Mouse (Mus musculus): ENCODE measurements around the gene Pard3b. TPM values are rescaled to one million over a fixed set of nuclear protein-coding genes. Genes with fewer than 3 reads are reported as not detected.
A peak's percentile ranks its signal among the peaks of the same experiment; 100 is the strongest.

Gene Pard3b
- polyA plus RNA-seq, 1 experiment from 2014 or later, result 25.5 TPM

DNA sequence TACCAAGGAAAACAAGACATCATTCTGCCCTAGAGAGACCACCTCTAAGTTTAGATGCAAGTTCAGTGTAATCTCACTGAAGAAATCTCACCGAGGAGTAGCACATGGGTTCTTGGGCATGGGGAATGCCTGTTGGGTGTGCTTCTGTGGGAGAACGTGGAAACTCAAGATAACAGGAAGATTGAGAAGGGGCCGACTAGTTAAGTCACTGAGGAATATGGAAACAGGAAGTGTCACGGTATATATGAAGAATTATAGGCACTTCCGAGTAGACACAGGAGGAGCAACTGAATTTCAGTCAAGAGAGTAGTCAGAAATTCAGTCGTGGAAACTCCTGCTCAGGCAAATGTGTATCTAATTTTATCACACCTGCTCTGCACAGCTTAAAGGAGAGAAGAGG is 644.2 kb downstream of the Pard3b start:
- no peaks in the 10 kb centered on the region for H3K4me1 ChIP-seq

DNA sequence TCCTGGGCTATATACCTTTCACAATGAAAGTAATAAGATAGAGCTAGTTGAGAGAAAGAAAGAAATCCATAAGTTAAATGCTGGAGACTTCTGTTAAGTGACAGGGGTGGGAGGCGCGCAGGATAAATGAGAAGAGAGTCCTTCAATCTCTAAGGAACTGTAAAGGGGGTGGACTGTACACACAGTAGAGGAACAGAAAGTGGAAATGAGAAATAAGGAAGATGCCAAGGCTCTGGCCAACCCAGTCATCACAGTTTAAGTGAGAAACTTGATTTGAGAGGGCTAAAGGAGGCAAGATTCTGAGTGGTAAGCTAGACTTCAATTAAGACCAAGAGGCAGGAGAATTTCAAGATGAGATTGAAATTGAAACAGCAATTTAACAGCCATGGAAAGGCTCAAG is 645.0 kb downstream of the Pard3b start:
- 98% methylated on average over 2 of the region's 2 CpGs for WGBS
- Histone ChIP-seq H3K36me3 (no peaks in the 10 kb centered on the region), H3K9me3 (no peaks in the 10 kb centered on the region), H3K27me3 (no peaks in the 10 kb centered on the region), H3K4me1 (no peaks in the 10 kb centered on the region), H3K4me3 (no peak overlapping the region), H3K27ac (no peak overlapping the region), H3K9ac (no peak overlapping the region), H3K4me2 (replicated peaks) (no peak overlapping the region)
- no peak for ATAC-seq (ENCODE audit: insufficient number of reproducible peaks, insufficient read depth, low FRiP score, low TSS enrichment)

More for the DNA sequence above, 644.2 kb downstream of the Pard3b start:
- Histone ChIP-seq H3K9me3 (no peaks in the 10 kb centered on the region), H3K36me3 (no peaks in the 10 kb centered on the region), H3K4me3 (no peak overlapping the region), H3K9ac (no peak overlapping the region), H3K4me2 (replicated peaks) (no peak overlapping the region), H3K27me3 (no peaks in the 10 kb centered on the region), H3K27ac (no peak overlapping the region)
- no peak for ATAC-seq (ENCODE audit: insufficient number of reproducible peaks, insufficient read depth, low FRiP score, low TSS enrichment)
- 76% methylated on average over 6 of the region's 6 CpGs for WGBS

DNA sequence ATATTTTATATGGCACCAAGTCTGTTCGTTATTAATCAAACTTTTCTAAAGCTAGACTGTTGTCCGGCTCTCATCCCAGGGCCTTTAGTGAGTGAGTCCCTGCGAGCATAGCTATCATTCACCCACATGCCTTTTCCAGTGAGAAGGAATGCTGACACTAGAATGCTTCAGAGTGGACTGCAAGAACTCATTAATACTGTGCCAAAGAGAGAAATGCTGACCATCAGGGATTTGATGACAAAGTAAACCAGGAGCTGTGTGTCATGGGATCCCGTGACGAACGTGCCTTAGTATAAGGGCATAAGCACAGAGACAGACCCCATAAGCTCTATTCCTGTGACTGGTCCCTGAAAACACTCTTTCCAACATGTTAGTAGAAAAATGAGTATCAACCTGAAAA is 670.8 kb downstream of the Pard3b start:
- no peaks in the 10 kb centered on the region for H3K9me3 ChIP-seq
- H3K27ac ChIP-seq, result no peak overlapping the region
- WGBS, result 79% methylated on average over 6 of the region's 6 CpGs
- no peaks in the 10 kb centered on the region for H3K27me3 ChIP-seq
- no peaks in the 10 kb centered on the region for H3K4me1 ChIP-seq
- no peak overlapping the region for H3K4me2 ChIP-seq (replicated peaks)
- no peak for ATAC-seq (ENCODE audit: insufficient number of reproducible peaks, insufficient read depth, low FRiP score, low TSS enrichment)
- no peak overlapping the region for H3K4me3 ChIP-seq
- no peaks in the 10 kb centered on the region for H3K36me3 ChIP-seq
- H3K9ac ChIP-seq, result no peak overlapping the region

DNA sequence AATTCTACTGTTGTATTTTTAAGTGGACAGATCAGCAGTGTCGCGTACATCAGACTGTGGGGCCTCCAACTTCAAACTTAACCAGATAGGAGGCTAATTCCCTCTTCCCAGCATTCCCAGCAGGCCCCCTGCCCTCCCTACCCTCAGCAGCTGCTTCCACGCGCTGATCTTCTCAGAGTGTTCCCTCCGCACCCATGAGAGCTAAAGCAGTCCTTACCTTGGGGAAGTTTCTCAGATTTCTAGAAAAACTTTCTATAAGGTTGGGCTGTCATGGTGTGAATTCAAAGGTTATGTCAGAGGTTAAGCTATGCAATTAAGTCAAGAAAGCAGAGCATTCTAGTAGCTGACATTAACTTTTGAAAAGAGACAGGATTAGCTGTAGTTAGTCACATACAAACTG is 686.6 kb downstream of the Pard3b start:
- ATAC-seq (ENCODE audit: insufficient number of reproducible peaks, insufficient read depth, low FRiP score, low TSS enrichment), result no peak
- no peak overlapping the region for H3K27ac ChIP-seq

DNA sequence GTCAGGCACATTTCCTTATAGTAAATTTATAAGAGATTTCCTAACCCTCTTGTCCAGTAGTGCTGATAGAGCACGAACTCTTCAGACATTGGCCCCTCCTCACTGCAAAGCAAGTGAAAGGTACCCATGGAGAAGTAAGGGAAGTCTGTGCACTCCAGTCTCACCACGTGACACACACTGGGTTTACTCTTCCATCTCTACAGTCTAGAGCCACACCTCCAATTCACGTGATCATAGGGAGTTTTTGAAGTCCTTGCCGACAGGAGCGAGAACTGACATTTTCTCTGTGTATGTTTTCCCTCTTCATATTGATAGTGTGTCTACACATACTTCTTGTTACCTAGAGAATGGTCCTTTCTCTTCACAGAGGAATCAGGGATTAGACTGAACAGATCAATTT is 689.1 kb downstream of the Pard3b start:
- Histone ChIP-seq H3K27ac (no peak overlapping the region), H3K4me2 (replicated peaks) (no peak overlapping the region), H3K4me1 (peaks cover 4% of the 10 kb centered on the region; the same call in 1 of the 2 replicates), H3K27me3 (no peaks in the 10 kb centered on the region), H3K36me3 (no peaks in the 10 kb centered on the region), H3K9me3 (no peaks in the 10 kb centered on the region), H3K9ac (no peak overlapping the region), H3K4me3 (no peak overlapping the region)
- ATAC-seq (ENCODE audit: insufficient number of reproducible peaks, insufficient read depth, low FRiP score, low TSS enrichment), result no peak
- 86% methylated on average over 5 of the region's 5 CpGs for WGBS

More for the DNA sequence above, 686.6 kb downstream of the Pard3b start:
- Histone ChIP-seq H3K4me1 (peaks cover 4% of the 10 kb centered on the region; the same call in 1 of the 2 replicates), H3K9me3 (no peaks in the 10 kb centered on the region), H3K4me2 (replicated peaks) (no peak overlapping the region), H3K36me3 (no peaks in the 10 kb centered on the region), H3K4me3 (no peak overlapping the region), H3K9ac (no peak overlapping the region), H3K27me3 (no peaks in the 10 kb centered on the region)
- WGBS, result 13% methylated on average over 5 of the region's 5 CpGs

DNA sequence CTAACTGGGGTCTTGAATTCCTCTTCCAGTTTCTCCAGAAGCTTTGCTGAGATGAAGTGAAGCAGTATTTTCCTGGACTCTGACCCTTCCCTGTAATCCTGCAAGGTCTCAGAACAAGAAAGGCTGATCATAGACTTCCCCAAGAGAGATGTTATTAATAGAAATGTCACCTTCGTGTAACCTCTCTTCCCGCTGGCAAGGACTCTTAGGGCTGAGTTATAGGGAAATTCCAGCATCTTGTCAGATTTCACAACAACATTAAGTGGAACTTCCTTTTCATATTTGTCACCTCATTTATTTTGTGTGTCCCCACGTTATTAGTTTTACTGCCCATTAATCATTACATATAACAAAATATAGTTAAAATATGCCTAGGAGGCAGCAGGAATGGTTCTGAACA is 690.2 kb downstream of the Pard3b start:
- no peak overlapping the region for H3K27ac ChIP-seq
- no peaks in the 10 kb centered on the region for H3K27me3 ChIP-seq
- WGBS, result 48% methylated on average over 3 of the region's 3 CpGs
- ATAC-seq (ENCODE audit: insufficient number of reproducible peaks, insufficient read depth, low FRiP score, low TSS enrichment), result no peak
- H3K4me1 ChIP-seq, result peaks cover 4% of the 10 kb centered on the region; the same call in 1 of the 2 replicates
- no peak overlapping the region for H3K4me3 ChIP-seq
- no peaks in the 10 kb centered on the region for H3K9me3 ChIP-seq
- H3K9ac ChIP-seq, result no peak overlapping the region
- H3K36me3 ChIP-seq, result no peaks in the 10 kb centered on the region
- no peak overlapping the region for H3K4me2 ChIP-seq (replicated peaks)

DNA sequence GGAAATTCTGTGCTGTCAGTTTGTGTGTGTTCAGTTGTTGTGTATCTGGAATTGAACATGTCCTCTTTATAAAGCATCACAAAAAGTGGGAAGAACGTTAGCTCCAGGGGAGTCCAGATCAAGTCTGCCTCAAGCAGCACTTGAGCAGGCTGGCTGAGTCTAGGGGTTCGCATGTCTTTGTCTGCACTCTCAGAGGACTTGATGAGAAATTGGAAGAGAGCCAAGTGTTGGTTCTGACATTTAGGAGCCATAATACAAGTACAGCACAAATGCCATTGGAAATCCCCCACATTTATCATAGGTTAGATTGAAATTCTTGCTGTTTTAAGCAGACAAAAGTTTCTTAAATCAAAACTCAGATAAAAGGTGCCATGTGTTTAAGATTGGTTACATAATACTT is 694.4 kb downstream of the Pard3b start:
- Histone ChIP-seq H3K27me3 (no peaks in the 10 kb centered on the region), H3K4me2 (replicated peaks) (no peak overlapping the region), H3K9me3 (no peaks in the 10 kb centered on the region), H3K4me1 (no peaks in the 10 kb centered on the region), H3K27ac (no peak overlapping the region), H3K9ac (no peak overlapping the region), H3K4me3 (no peak overlapping the region), H3K36me3 (no peaks in the 10 kb centered on the region)
- 50% methylated on average over 2 of the region's 2 CpGs for whole genome bisulfite sequencing
- ATAC-seq (ENCODE audit: insufficient number of reproducible peaks, insufficient read depth, low FRiP score, low TSS enrichment), result no peak

DNA sequence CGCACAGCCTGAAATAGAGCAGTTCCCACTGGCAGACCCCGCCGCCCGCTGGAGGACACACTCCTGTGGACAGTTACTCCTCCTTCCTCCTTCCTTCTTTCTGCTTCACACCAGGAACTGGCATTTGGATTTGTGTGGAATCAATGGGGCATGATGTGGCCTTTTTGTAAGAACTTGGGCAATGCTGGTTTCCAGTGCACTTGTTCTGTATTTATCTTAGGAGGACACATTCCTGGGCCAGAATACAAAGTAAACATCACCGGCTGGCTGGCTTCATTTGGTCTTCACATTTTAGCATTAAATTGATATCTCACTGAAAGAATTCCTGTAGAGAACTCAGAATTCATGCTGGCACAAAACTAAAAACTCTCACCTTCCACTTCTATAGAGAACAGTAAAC is 695.6 kb downstream of the Pard3b start:
- H3K27me3 ChIP-seq, result no peaks in the 10 kb centered on the region
- no peaks in the 10 kb centered on the region for H3K4me1 ChIP-seq
- no peaks in the 10 kb centered on the region for H3K36me3 ChIP-seq
- H3K9me3 ChIP-seq, result no peaks in the 10 kb centered on the region
- no peak for ATAC-seq (ENCODE audit: insufficient number of reproducible peaks, insufficient read depth, low FRiP score, low TSS enrichment)
- H3K4me3 ChIP-seq, result no peak overlapping the region
- 88% methylated on average over 5 of the region's 5 CpGs for WGBS
- H3K9ac ChIP-seq, result no peak overlapping the region
- H3K4me2 ChIP-seq (replicated peaks), result no peak overlapping the region
- no peak overlapping the region for H3K27ac ChIP-seq

DNA sequence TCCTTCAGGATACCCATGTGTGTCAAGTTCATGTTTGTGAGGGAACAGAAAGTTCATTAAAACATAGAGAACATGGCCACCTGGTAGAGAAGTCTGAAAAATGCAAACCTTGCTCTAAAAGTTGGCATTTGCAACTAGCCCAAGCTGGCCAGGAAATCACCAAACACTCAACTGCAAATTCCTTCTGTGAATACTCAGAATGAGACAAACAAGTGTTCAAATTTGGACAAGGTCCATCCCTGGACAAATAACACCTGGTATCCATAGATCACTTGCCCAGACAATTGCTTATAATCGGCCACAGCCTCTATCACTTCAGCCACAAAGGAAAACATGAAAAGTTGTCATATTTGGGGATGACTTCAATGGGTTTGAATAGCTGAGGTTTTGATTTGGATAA is 701.6 kb downstream of the Pard3b start:
- H3K27ac ChIP-seq, result no peak overlapping the region
- ATAC-seq (ENCODE audit: insufficient number of reproducible peaks, insufficient read depth, low FRiP score, low TSS enrichment), result no peak
- H3K27me3 ChIP-seq, result no peaks in the 10 kb centered on the region
- no peaks in the 10 kb centered on the region for H3K4me1 ChIP-seq
- no peaks in the 10 kb centered on the region for H3K36me3 ChIP-seq
- no peaks in the 10 kb centered on the region for H3K9me3 ChIP-seq
- H3K9ac ChIP-seq, result no peak overlapping the region
- WGBS, result 81% methylated on average over 1 of the region's 1 CpGs
- H3K4me2 ChIP-seq (replicated peaks), result no peak overlapping the region
- no peak overlapping the region for H3K4me3 ChIP-seq

DNA sequence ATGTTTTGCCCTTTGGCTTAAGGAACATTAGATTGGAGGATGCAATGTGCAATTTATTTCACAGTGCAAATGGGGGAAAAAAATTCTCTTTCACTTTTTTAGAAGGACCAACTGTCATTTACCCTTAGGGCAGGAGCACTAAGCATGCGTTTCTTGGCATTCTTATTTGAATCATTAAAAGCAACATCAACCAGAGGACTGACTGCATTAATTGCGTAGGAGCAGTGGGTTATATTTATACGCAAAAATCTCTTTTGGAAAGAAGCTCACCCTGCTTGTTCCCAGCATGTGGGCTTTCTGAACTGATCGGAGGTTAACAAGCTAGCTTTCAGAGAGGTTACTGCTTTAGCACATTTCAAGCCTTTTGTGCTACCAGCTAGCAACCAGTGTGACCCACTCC is 705.7 kb downstream of the Pard3b start:
- H3K4me3 ChIP-seq, result no peak overlapping the region
- no peaks in the 10 kb centered on the region for H3K36me3 ChIP-seq
- H3K9ac ChIP-seq, result no peak overlapping the region
- no peak overlapping the region for H3K27ac ChIP-seq
- no peak overlapping the region for H3K4me2 ChIP-seq (replicated peaks)
- WGBS, result 67% methylated on average over 4 of the region's 4 CpGs
- no peaks in the 10 kb centered on the region for H3K27me3 ChIP-seq
- H3K9me3 ChIP-seq, result no peaks in the 10 kb centered on the region
- no peak for ATAC-seq (ENCODE audit: insufficient number of reproducible peaks, insufficient read depth, low FRiP score, low TSS enrichment)
- H3K4me1 ChIP-seq, result no peaks in the 10 kb centered on the region

DNA sequence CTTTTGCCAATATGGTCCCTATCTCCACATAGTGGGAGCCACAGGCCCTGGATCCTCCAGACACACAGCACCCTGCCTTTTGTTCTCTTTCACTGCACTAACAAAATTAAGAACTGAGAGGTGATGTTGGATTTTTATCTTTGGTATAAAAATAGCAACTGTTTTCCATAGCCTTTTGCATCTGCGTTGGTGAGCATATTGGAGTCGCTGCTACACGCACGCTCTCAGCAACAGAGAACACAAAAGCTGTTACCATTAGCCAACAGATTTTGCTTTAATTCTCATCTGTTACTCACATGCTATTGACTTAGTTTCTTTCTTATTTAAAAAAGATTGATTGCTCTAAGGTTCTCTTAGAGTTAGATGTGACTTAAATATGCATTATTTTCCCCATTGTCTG is 709.7 kb downstream of the Pard3b start:
- no peak overlapping the region for H3K4me3 ChIP-seq
- no peak overlapping the region for H3K9ac ChIP-seq
- H3K27me3 ChIP-seq, result no peaks in the 10 kb centered on the region
- H3K9me3 ChIP-seq, result no peaks in the 10 kb centered on the region
- no peaks in the 10 kb centered on the region for H3K36me3 ChIP-seq
- ATAC-seq (ENCODE audit: insufficient number of reproducible peaks, insufficient read depth, low FRiP score, low TSS enrichment), result no peak
- H3K4me1 ChIP-seq, result no peaks in the 10 kb centered on the region
- no peak overlapping the region for H3K27ac ChIP-seq
- 98% methylated on average over 4 of the region's 4 CpGs for WGBS
- no peak overlapping the region for H3K4me2 ChIP-seq (replicated peaks)

DNA sequence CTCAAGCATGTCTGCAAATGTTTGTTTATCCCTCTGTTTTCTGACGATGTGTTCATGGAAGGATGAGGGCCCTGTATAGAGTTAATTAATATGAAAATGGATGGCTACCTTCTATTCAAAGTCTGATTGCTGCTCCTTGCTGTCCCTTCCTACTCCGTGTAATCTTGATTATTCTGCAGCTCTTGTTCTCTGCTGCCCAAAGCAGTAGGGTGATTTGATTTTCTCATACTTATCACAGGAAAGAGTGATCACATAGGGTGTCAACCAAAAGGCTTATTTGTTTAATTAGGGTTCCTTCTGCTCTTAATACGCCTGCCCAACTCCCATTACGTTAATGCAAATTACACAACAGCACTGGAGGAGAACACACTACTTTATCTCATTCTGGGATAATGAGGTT is 716.9 kb downstream of the Pard3b start:
- Histone ChIP-seq H3K36me3 (no peaks in the 10 kb centered on the region), H3K27me3 (no peaks in the 10 kb centered on the region), H3K27ac (no peak overlapping the region), H3K9me3 (no peaks in the 10 kb centered on the region), H3K4me3 (no peak overlapping the region), H3K4me2 (replicated peaks) (no peak overlapping the region), H3K4me1 (no peaks in the 10 kb centered on the region), H3K9ac (no peak overlapping the region)
- ATAC-seq (ENCODE audit: insufficient number of reproducible peaks, insufficient read depth, low FRiP score, low TSS enrichment), result no peak
- WGBS, result 70% methylated on average over 4 of the region's 4 CpGs

DNA sequence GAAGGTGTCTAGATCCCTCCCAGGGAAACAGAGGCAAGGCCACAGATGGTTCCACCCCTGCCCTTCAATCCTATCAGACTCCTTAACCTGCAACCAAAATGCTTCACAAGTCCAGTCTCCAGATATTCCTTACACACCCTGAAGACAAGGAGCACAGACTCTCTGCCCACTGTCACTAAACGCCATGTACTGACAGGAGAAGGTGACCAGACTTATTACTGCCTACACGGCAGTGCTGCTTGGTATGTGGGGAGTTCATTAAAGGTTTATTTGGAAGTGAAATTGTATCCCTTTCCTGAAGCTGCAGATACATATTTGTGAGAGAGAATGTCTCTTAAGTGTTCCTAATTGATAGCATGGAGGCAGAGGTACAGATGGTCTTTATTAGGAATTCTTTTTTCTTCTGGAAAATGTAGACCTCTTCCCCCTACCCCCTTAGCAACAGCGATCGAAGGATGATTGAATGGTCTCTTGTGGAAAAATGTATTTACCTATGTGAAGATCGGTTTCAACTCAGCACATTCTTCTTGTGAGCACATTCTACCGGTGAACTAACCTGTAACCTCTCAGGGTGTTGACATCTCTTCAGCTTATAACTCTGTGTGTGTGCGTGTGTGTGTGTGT is 735.9 kb downstream of the Pard3b start:
- 26% methylated on average over 7 of the region's 7 CpGs for WGBS
- no peaks in the 10 kb centered on the region for H3K27me3 ChIP-seq
- no peaks in the 10 kb centered on the region for H3K36me3 ChIP-seq

More for the DNA sequence above, 735.9 kb downstream of the Pard3b start:
- H3K4me3 ChIP-seq, result no peak overlapping the region
- H3K4me2 ChIP-seq (replicated peaks), result no peak overlapping the region
- H3K9me3 ChIP-seq, result no peaks in the 10 kb centered on the region
- peak overlapping the region; percentile 36; the same call in 1 of the 2 replicates for H3K27ac ChIP-seq
- H3K4me1 ChIP-seq, result peaks cover 23% of the 10 kb centered on the region
- no peak for ATAC-seq (ENCODE audit: insufficient number of reproducible peaks, insufficient read depth, low FRiP score, low TSS enrichment)
- no peak overlapping the region for H3K9ac ChIP-seq

All from embryonic facial prominence, embryonic 12.5 days (tissue).